Mouse (Mus musculus) left cerebral cortex, postnatal 14 days (tissue): Measurements from ENCODE around the gene Dcp1b. TPM values are rescaled to one million over a fixed set of nuclear protein-coding genes. Genes with fewer than 3 reads are reported as not detected.

Experiments used
- total RNA-seq, 2 experiments: library from RNA; stranded (reverse); gene quantifications; 2 replicates each; pipeline ENCODE4 v1.2.3; 2021

Gene Dcp1b
- total RNA-seq, 2 experiments from 2014 or later: 11.7 to 14.5 TPM

Other genes starting within 250 kb of the Dcp1b start
- 10 to 100 TPM; 66.9 to 73.5 TPM for gene Cacna1c, start 21.2 kb downstream of the Dcp1b start, total RNA-seq
- gene Cacna2d4, start 61.3 kb downstream of the Dcp1b start, total RNA-seq: 1 to 10 TPM; 1.7 to 3.1 TPM
- 10 to 100 TPM; 43.5 to 48.3 TPM for gene Lrtm2, start 155.5 kb downstream of the Dcp1b start, total RNA-seq
- gene Adipor2, start 242.5 kb downstream of the Dcp1b start, total RNA-seq: 10 to 100 TPM; 37.7 to 44.4 TPM